Mouse (Mus musculus) liver, embryonic 16.5 days (tissue): ENCODE data around the gene Srd5a2. TPM values are rescaled to one million over a fixed set of nuclear protein-coding genes. Genes with fewer than 3 reads are reported as not detected.
"Not testable (repeated sequence)": the region's sequence is repeated elsewhere in the genome, so short reads cannot be mapped to it uniquely, and the experiment has no call there.

Experiments used
- ATAC-seq: fragments of 200-750 bp; cut with Nextera tagmentation; 2 replicates; pipeline ENCODE4 v1.8.0; 2017; ENCODE audit warnings: low read depth, mild to moderate bottlenecking, moderate number of reproducible peaks, moderate library complexity
- H3K27ac ChIP-seq: fragments of 300-500 bp; sonication (generic); 2 replicates; pipeline ENCODE4 v1.5.1; 2014; ENCODE audit warnings: mild to moderate bottlenecking, low read length
- H3K27me3 ChIP-seq: fragments of 300-500 bp; sonication (generic); 2 replicates; pipeline ENCODE4 v1.6.1; 2014; ENCODE audit warnings: low read depth, low read length, mixed read lengths; ENCODE audit not compliant: control insufficient read depth, insufficient read depth
- H3K36me3 ChIP-seq: fragments of 300-500 bp; sonication (generic); 2 replicates; pipeline ENCODE4 v1.6.1; 2014; ENCODE audit warnings: mild to moderate bottlenecking; ENCODE audit not compliant: control insufficient read depth, insufficient read depth
- H3K4me1 ChIP-seq: fragments of 300-500 bp; sonication (generic); 2 replicates; pipeline ENCODE4 v1.6.1; 2014; ENCODE audit warnings: low read depth, low read length, mixed read lengths; ENCODE audit not compliant: control insufficient read depth
- H3K4me2 ChIP-seq: fragments of 300-500 bp; sonication (generic); 2 replicates; pipeline ENCODE4 v1.6.1; 2014; ENCODE audit warnings: low read depth, low read length, mixed read lengths
- H3K4me3 ChIP-seq: fragments of 300-500 bp; sonication (generic); 2 replicates; pipeline ENCODE4 v1.5.1; 2014; ENCODE audit warnings: low read depth, mild to moderate bottlenecking, low read length
- H3K9ac ChIP-seq: fragments of 300-500 bp; sonication (generic); 2 replicates; pipeline ENCODE4 v1.6.1; 2014; ENCODE audit warnings: low read depth, low read length
- H3K9me3 ChIP-seq: fragments of 300-500 bp; sonication (generic); replicated peaks from 2 replicates; pipeline ENCODE4 v1.6.1; 2016; ENCODE audit warnings: low read length; ENCODE audit not compliant: control insufficient read depth
- WGBS: fragments of 180-500 bp; shearing (Covaris S2); extraction: QIAGEN DNeasy Blood & Tissue Kit; methylation state at CpG from one replicate; pipeline ENCODE4 v1.1.7; 2014; ENCODE audit not compliant: insufficient replicate concordance; 5-methylcytosine and 5-hydroxymethylcytosine counted together
- polyA plus RNA-seq: library from polyadenylated mRNA; unstranded; fragments of >200 nt; fragmentation: Nextera tagmentation; extraction: Ambion mirVana; gene quantifications from 2 replicates; pipeline ENCODE4 v1.2.1, GENCODE M21; 2015

The Srd5a2 gene
- polyA plus RNA-seq: 0.05 TPM in 1 of 2 replicates, not detected in the other

- no peak for ATAC-seq
- 2% methylated on average over 44 of the region's 45 CpGs for WGBS
- peaks cover 37% of the 10 kb centered on the region for H3K27me3 ChIP-seq
- no peaks in the 10 kb centered on the region for H3K4me1 ChIP-seq
- H3K9me3 ChIP-seq: no peaks in the 10 kb centered on the region
- 0 out of 2 replicates have a peak within 1 kb of the TSS, but pooled peaks have one; percentile 7 for H3K4me2 ChIP-seq
- no peak within 1 kb of the TSS for H3K4me3 ChIP-seq
- H3K9ac ChIP-seq: no peak within 1 kb of the TSS
- H3K36me3 ChIP-seq: no peaks in the 10 kb centered on the region
- H3K27ac ChIP-seq: no peak within 1 kb of the TSS
Measured at GRCm38 (mm10) chr17:74047210-74048082, at the start of gene Srd5a2. Gene Srd5a2, minus strand, starts transcription at chr17:74047916.

- Histone ChIP-seq H3K4me3 (no peak overlapping the region), H3K36me3 (no peaks in the 10 kb centered on the region), H3K27ac (no peak overlapping the region), H3K27me3 (no peaks in the 10 kb centered on the region), H3K9me3 (no peaks in the 10 kb centered on the region), H3K9ac (no peak overlapping the region), H3K4me2 (no peak overlapping the region), H3K4me1 (no peaks in the 10 kb centered on the region)
- ATAC-seq: no peak
- 46% methylated on average over 5 of the region's 5 CpGs for WGBS
Measured at GRCm38 (mm10) chr17:74088886-74089678, 41.4 kb upstream of the Srd5a2 start.

GRCm38 (mm10) chr17:74088016-74088415, 40.3 kb upstream of the Srd5a2 start:
- H3K4me3 ChIP-seq: no peak overlapping the region
- H3K4me2 ChIP-seq: no peak overlapping the region

GRCm38 (mm10) chr17:74083370-74083769, 35.7 kb upstream of the Srd5a2 start:
- WGBS: 67% methylated on average over 4 of the region's 4 CpGs
- H3K9me3 ChIP-seq: no peaks in the 10 kb centered on the region
- no peaks in the 10 kb centered on the region for H3K4me1 ChIP-seq
- ATAC-seq: no peak
- no peak overlapping the region for H3K4me2 ChIP-seq
- no peaks in the 10 kb centered on the region for H3K36me3 ChIP-seq
- no peak overlapping the region for H3K9ac ChIP-seq
- H3K4me3 ChIP-seq: no peak overlapping the region
- H3K27me3 ChIP-seq: no peaks in the 10 kb centered on the region
- no peak overlapping the region for H3K27ac ChIP-seq

More at GRCm38 (mm10) chr17:74088016-74088415, 40.3 kb upstream of the Srd5a2 start:
- H3K9me3 ChIP-seq: no peaks in the 10 kb centered on the region
- no peaks in the 10 kb centered on the region for H3K4me1 ChIP-seq
- no peak overlapping the region for H3K27ac ChIP-seq
- H3K36me3 ChIP-seq: no peaks in the 10 kb centered on the region
- no peak overlapping the region for H3K9ac ChIP-seq
- H3K27me3 ChIP-seq: no peaks in the 10 kb centered on the region
- no peak for ATAC-seq
- WGBS: 52% methylated on average over 2 of the region's 2 CpGs

- Histone ChIP-seq H3K4me1 (no peaks in the 10 kb centered on the region), H3K9me3 (no peaks in the 10 kb centered on the region), H3K4me2 (no peak overlapping the region), H3K9ac (no peak overlapping the region), H3K36me3 (no peaks in the 10 kb centered on the region), H3K4me3 (no peak overlapping the region), H3K27ac (no peak overlapping the region), H3K27me3 (no peaks in the 10 kb centered on the region)
- 48% methylated on average over 6 of the region's 6 CpGs for WGBS
- peak; percentile 35; the same call in 1 of the 2 replicates for ATAC-seq
Measured at GRCm38 (mm10) chr17:74080076-74080615, 32.4 kb upstream of the Srd5a2 start.

- Histone ChIP-seq H3K9ac (no peak overlapping the region), H3K4me1 (no peaks in the 10 kb centered on the region), H3K27me3 (no peaks in the 10 kb centered on the region), H3K4me3 (no peak overlapping the region), H3K9me3 (no peaks in the 10 kb centered on the region), H3K27ac (0 out of 2 replicates have a peak overlapping the region, but pooled peaks have one; percentile 12), H3K4me2 (no peak overlapping the region), H3K36me3 (no peaks in the 10 kb centered on the region)
- 65% methylated on average over 13 of the region's 13 CpGs for WGBS
- peak; percentile 63 for ATAC-seq
Measured at GRCm38 (mm10) chr17:74078776-74079495, 31.2 kb upstream of the Srd5a2 start.

- H3K9ac ChIP-seq, H3K27me3 ChIP-seq: not testable (repeated sequence)
- 58% methylated on average over 5 of the region's 5 CpGs for WGBS
Measured at GRCm38 (mm10) chr17:74073067-74073466, 25.4 kb upstream of the Srd5a2 start.

GRCm38 (mm10) chr17:74062763-74063162, 15.0 kb upstream of the Srd5a2 start:
- not testable (repeated sequence) for ATAC-seq, H3K4me2 ChIP-seq, H3K27ac ChIP-seq, H3K9me3 ChIP-seq, H3K4me1 ChIP-seq, H3K9ac ChIP-seq, H3K27me3 ChIP-seq, H3K36me3 ChIP-seq, H3K4me3 ChIP-seq
- 72% methylated on average over 5 of the region's 5 CpGs for whole genome bisulfite sequencing

More at GRCm38 (mm10) chr17:74073067-74073466, 25.4 kb upstream of the Srd5a2 start:
- not testable (repeated sequence) for H3K9me3 ChIP-seq, ATAC-seq, H3K36me3 ChIP-seq, H3K4me1 ChIP-seq, H3K4me2 ChIP-seq, H3K4me3 ChIP-seq, H3K27ac ChIP-seq
